Mouse (Mus musculus) liver, embryonic 14.5 days (tissue): ENCODE data around the gene Olfr114. TPM values are rescaled to one million over a fixed set of nuclear protein-coding genes. Genes with fewer than 3 reads are reported as not detected.

Experiments
- ATAC-seq: fragments of 200-750 bp; cut with Nextera tagmentation; 2 replicates; pipeline ENCODE4 v1.8.0; 2017; ENCODE audit warnings: moderate number of reproducible peaks, mild to moderate bottlenecking, moderate library complexity; ENCODE audit not compliant: insufficient read depth
- DNase-seq, 3 experiments: peaks; one replicate each; pipeline ENCODE4 v3.0.0-alpha.2; 2012 to 2013; ENCODE audit warnings: low read depth in 3 of 3, low spot score in 3 of 3
- H3K27ac ChIP-seq: fragments of 300-500 bp; sonication (generic); 2 replicates; pipeline ENCODE4 v1.5.1; 2014; ENCODE audit warnings: moderate library complexity, mild to moderate bottlenecking, control low read depth, inconsistent platforms
- H3K27me3 ChIP-seq: fragments of 300-500 bp; sonication (generic); 2 replicates; pipeline ENCODE4 v1.6.1; 2014; ENCODE audit warnings: mild to moderate bottlenecking, low read length, moderate library complexity; ENCODE audit not compliant: control insufficient read depth, insufficient read depth
- H3K36me3 ChIP-seq: fragments of 300-500 bp; sonication (generic); replicated peaks from 2 replicates; pipeline ENCODE4 v1.6.1; 2014; ENCODE audit warnings: low read depth; ENCODE audit not compliant: control insufficient read depth, insufficient read depth
- H3K4me1 ChIP-seq, 2 experiments: fragments of 200-500 bp in 1 of 2; fragments of 300-500 bp in 1 of 2; sonication (generic) in 1 of 2; replicated peaks; 2 replicates each; pipeline ENCODE4 v1.6.1; 2012 to 2014; ENCODE audit warnings: antibody characterized with exemption in 1 of 2, inconsistent platforms in 1 of 2, low read length in 1 of 2; ENCODE audit not compliant: control insufficient read depth in 2 of 2, insufficient read depth in 2 of 2
- H3K4me2 ChIP-seq: fragments of 300-500 bp; sonication (generic); 2 replicates; pipeline ENCODE4 v1.6.1; 2014; ENCODE audit warnings: low read depth, mild to moderate bottlenecking, control low read depth, moderate library complexity
- H3K4me3 ChIP-seq, 2 experiments: fragments of 200-500 bp in 1 of 2; fragments of 300-500 bp in 1 of 2; sonication (generic) in 1 of 2; 2 replicates each; pipeline ENCODE4 v1.5.1; 2012 to 2014; ENCODE audit warnings: low read depth in 2 of 2, low read length in 2 of 2, mild to moderate bottlenecking in 2 of 2, control low read depth in 1 of 2, inconsistent platforms in 1 of 2, moderate library complexity in 1 of 2; ENCODE audit not compliant: insufficient read depth in 1 of 2
- H3K9ac ChIP-seq: fragments of 300-500 bp; sonication (generic); replicated peaks from 2 replicates; pipeline ENCODE4 v1.6.1; 2014; ENCODE audit warnings: mild to moderate bottlenecking, control low read depth, moderate library complexity
- H3K9me3 ChIP-seq: fragments of 300-500 bp; sonication (generic); 2 replicates; pipeline ENCODE4 v1.6.1; 2016; ENCODE audit warnings: low read length, mixed read lengths; ENCODE audit not compliant: control insufficient read depth
- CTCF ChIP-seq: IDR thresholded peaks from 2 replicates; pipeline ENCODE4 v1.5.1; 2016; ENCODE audit warnings: antibody characterized with exemption, low read depth, control low read depth
- EP300 ChIP-seq: IDR thresholded peaks from 2 replicates; pipeline ENCODE4 v1.6.1; 2016; ENCODE audit warnings: antibody characterized with exemption, low read depth
- WGBS: fragments of 180-500 bp; shearing (Covaris S2); extraction: QIAGEN DNeasy Blood & Tissue Kit; methylation state at CpG from one replicate; pipeline ENCODE4 v1.1.7; 2014; ENCODE audit not compliant: insufficient replicate concordance; 5-methylcytosine and 5-hydroxymethylcytosine counted together
- polyA plus RNA-seq, 2 experiments: library from polyadenylated mRNA; depleted of rRNA in 1 of 2; stranded (reverse) in 1 of 2; unstranded in 1 of 2; fragments of >200 nt; fragmentation: Nextera tagmentation in 1 of 2; extraction: Ambion mirVana in 1 of 2; gene quantifications; 2 replicates each; pipeline versions ENCODE4 v1.2.1 to v1.2.3; 2012 to 2014

Olfr114 gene
- polyA plus RNA-seq (2012; rRNA removed) = not detected in 2 replicates
- polyA plus RNA-seq (2014; fragmentation: Nextera tagmentation; extraction: Ambion mirVana) = not detected in 2 replicates

- TF ChIP-seq EP300 (no peak), CTCF (no peak)
- DNase-seq (no peak), ATAC-seq (no peak)
- H3K36me3 ChIP-seq = no peaks in the 10 kb centered on the region
- no peak within 1 kb of the TSS for H3K4me2 ChIP-seq
- no peak within 1 kb of the TSS for H3K4me3 ChIP-seq
- H3K9ac ChIP-seq = no peak within 1 kb of the TSS
- H3K9me3 ChIP-seq = no peaks in the 10 kb centered on the region
- H3K27me3 ChIP-seq = no peaks in the 10 kb centered on the region
- no peak within 1 kb of the TSS for H3K27ac ChIP-seq
- no peaks in the 10 kb centered on the region for H3K4me1 ChIP-seq
Measured at GRCm38 (mm10) chr17:37592643-37593042, at the start of gene Olfr114. Olfr114 (minus strand) TSS chr17:37592743.

- H3K36me3 ChIP-seq = no peaks in the 10 kb centered on the region
- no peak within 1 kb of the TSS for H3K4me2 ChIP-seq
- no peaks in the 10 kb centered on the region for H3K9me3 ChIP-seq
- no peak within 1 kb of the TSS for H3K9ac ChIP-seq
- H3K27me3 ChIP-seq = no peaks in the 10 kb centered on the region
- ATAC-seq (no peak), DNase-seq (no peak)
- no peak for TF ChIP-seq EP300
- TF ChIP-seq CTCF = no peak
- no peaks in the 10 kb centered on the region for H3K4me1 ChIP-seq
- H3K4me3 ChIP-seq = no peak within 1 kb of the TSS
- H3K27ac ChIP-seq = no peak within 1 kb of the TSS
- 57% methylated on average over 2 of the region's 2 CpGs for WGBS
Measured at GRCm38 (mm10) chr17:37627009-37627408, 34.5 kb upstream of the Olfr114 start, which contains the start of the genes Olfr115 and Olfr116. Olfr115 (minus strand) TSS chr17:37627109. Olfr116 (minus strand) TSS chr17:37627199.

GRCm38 (mm10) chr17:37577563-37577962 is 15.0 kb downstream of the Olfr114 start, which contains the start of gene Olfr113:
Olfr113 (minus strand) TSS chr17:37577663.
- H3K27me3 ChIP-seq = no peaks in the 10 kb centered on the region
- no peak within 1 kb of the TSS for H3K27ac ChIP-seq
- no peaks in the 10 kb centered on the region for H3K9me3 ChIP-seq
- no peak for DNase-seq
- H3K9ac ChIP-seq = no peak within 1 kb of the TSS
- H3K4me2 ChIP-seq = no peak within 1 kb of the TSS
- no peak for ATAC-seq
- no peak within 1 kb of the TSS for H3K4me3 ChIP-seq
- H3K4me1 ChIP-seq = no peaks in the 10 kb centered on the region
- no peaks in the 10 kb centered on the region for H3K36me3 ChIP-seq
- TF ChIP-seq CTCF (no peak), EP300 (no peak)

- Histone ChIP-seq H3K36me3 (no peaks in the 10 kb centered on the region), H3K9ac (no peak within 1 kb of the TSS), H3K9me3 (no peaks in the 10 kb centered on the region), H3K4me2 (no peak within 1 kb of the TSS), H3K4me3 (no peak within 1 kb of the TSS), H3K27ac (no peak within 1 kb of the TSS), H3K4me1 (no peaks in the 10 kb centered on the region), H3K27me3 (no peaks in the 10 kb centered on the region)
- DNase-seq (no peak), ATAC-seq (no peak)
- no peak for TF ChIP-seq EP300
- TF ChIP-seq CTCF = no peak
Measured at GRCm38 (mm10) chr17:37569351-37569750, 23.2 kb downstream of the Olfr114 start, which contains the start of gene Olfr112. Olfr112 (minus strand) TSS chr17:37569451.

- DNase-seq (no peak), ATAC-seq (no peak)
- H3K4me2 ChIP-seq = no peak overlapping the region
- no peak overlapping the region for H3K9ac ChIP-seq
- no peaks in the 10 kb centered on the region for H3K36me3 ChIP-seq
- H3K9me3 ChIP-seq = no peaks in the 10 kb centered on the region
- no peak overlapping the region for H3K27ac ChIP-seq
- WGBS = 24% methylated on average over 1 of the region's 1 CpGs
- TF ChIP-seq EP300 = no peak
- no peak for TF ChIP-seq CTCF
- no peaks in the 10 kb centered on the region for H3K27me3 ChIP-seq
- H3K4me3 ChIP-seq = no peak overlapping the region
- H3K4me1 ChIP-seq = no peaks in the 10 kb centered on the region
Measured at GRCm38 (mm10) chr17:37558913-37559615, 33.5 kb downstream of the Olfr114 start.
